Mouse (Mus musculus) intestine, postnatal 0 days (tissue): ENCODE results near the gene Ceacam3. TPM values are rescaled to one million over a fixed set of nuclear protein-coding genes. Genes with fewer than 3 reads are reported as not detected.

Experiments
- ATAC-seq: fragments of 200-750 bp; cut with Nextera tagmentation; 2 replicates; pipeline ENCODE4 v1.8.0; 2017; ENCODE audit warnings: mild to moderate bottlenecking, moderate TSS enrichment, moderate library complexity
- H3K27ac ChIP-seq: fragments of 300-500 bp; sonication (generic); 2 replicates; pipeline ENCODE4 v1.5.1; 2014; ENCODE audit warnings: mild to moderate bottlenecking, low read depth, low read length, moderate library complexity
- H3K27me3 ChIP-seq: fragments of 300-500 bp; sonication (generic); replicated peaks from 2 replicates; pipeline ENCODE4 v1.6.1; 2014; ENCODE audit warnings: low read length, mixed read lengths; ENCODE audit not compliant: control insufficient read depth, insufficient read depth
- H3K36me3 ChIP-seq: fragments of 300-500 bp; sonication (generic); 2 replicates; pipeline ENCODE4 v1.6.1; 2014; ENCODE audit warnings: mild to moderate bottlenecking, moderate library complexity; ENCODE audit not compliant: control insufficient read depth, insufficient read depth
- H3K4me1 ChIP-seq: fragments of 300-500 bp; sonication (generic); replicated peaks from 2 replicates; pipeline ENCODE4 v1.6.1; 2014; ENCODE audit warnings: antibody characterized with exemption, low read length, mixed read lengths; ENCODE audit not compliant: control insufficient read depth, insufficient read depth
- H3K4me2 ChIP-seq: fragments of 300-500 bp; sonication (generic); replicated peaks from 2 replicates; pipeline ENCODE4 v1.6.1; 2014; ENCODE audit warnings: low read depth, mild to moderate bottlenecking, moderate library complexity
- H3K4me3 ChIP-seq: fragments of 300-500 bp; sonication (generic); 2 replicates; pipeline ENCODE4 v1.5.1; 2014; ENCODE audit warnings: low read depth, low read length
- H3K9ac ChIP-seq: fragments of 300-500 bp; sonication (generic); 2 replicates; pipeline ENCODE4 v1.6.1; 2014; ENCODE audit warnings: mild to moderate bottlenecking, low read depth, low read length
- H3K9me3 ChIP-seq: fragments of 300-500 bp; sonication (generic); 2 replicates; pipeline ENCODE4 v1.6.1; 2016; ENCODE audit warnings: mixed run types; ENCODE audit not compliant: control insufficient read depth
- CTCF ChIP-seq: sonication (generic); IDR thresholded peaks from 2 replicates; pipeline ENCODE4 v1.5.1; 2016; ENCODE audit warnings: low read depth, mild to moderate bottlenecking, control low read depth, antibody characterized with exemption, moderate library complexity
- WGBS: fragments of 180-500 bp; shearing (Covaris S2); extraction: QIAGEN DNeasy Blood & Tissue Kit; methylation state at CpG from one replicate; pipeline ENCODE4 v1.1.7; 2014; 5-methylcytosine and 5-hydroxymethylcytosine counted together
- polyA plus RNA-seq: library from polyadenylated mRNA; unstranded; fragments of >200 nt; fragmentation: Nextera tagmentation; extraction: Ambion mirVana; gene quantifications from 2 replicates; pipeline ENCODE4 v1.2.1, GENCODE M21; 2015

Ceacam3 gene
- polyA plus RNA-seq, 1 experiment from 2014 or later: not detected

- H3K4me3 ChIP-seq: no peak overlapping the region
- no peak overlapping the region for H3K27ac ChIP-seq
- WGBS: 84% methylated on average over 4 of the region's 4 CpGs
- no peaks in the 10 kb centered on the region for H3K36me3 ChIP-seq
- no peaks in the 10 kb centered on the region for H3K4me1 ChIP-seq
- no peak overlapping the region for H3K4me2 ChIP-seq
- TF ChIP-seq CTCF: no peak
- no peak for ATAC-seq
- H3K9ac ChIP-seq: no peak overlapping the region
- H3K9me3 ChIP-seq: no peaks in the 10 kb centered on the region
- no peaks in the 10 kb centered on the region for H3K27me3 ChIP-seq
These were observed 21.7 kb downstream of the Ceacam3 start for GRCm38 (mm10) chr7:17171827-17172226.

GRCm38 (mm10) chr7:17203177-17203576 lies 53.1 kb downstream of the Ceacam3 start, which contains the start of gene Psg29:
Gene Psg29, plus strand, starts transcription at chr7:17203477.
- H3K27me3 ChIP-seq: no peaks in the 10 kb centered on the region
- no peaks in the 10 kb centered on the region for H3K4me1 ChIP-seq
- H3K27ac ChIP-seq: no peak within 1 kb of the TSS
- no peak within 1 kb of the TSS for H3K4me3 ChIP-seq
- H3K4me2 ChIP-seq: no peak within 1 kb of the TSS
- no peak for ATAC-seq
- H3K36me3 ChIP-seq: no peaks in the 10 kb centered on the region
- TF ChIP-seq CTCF: no peak
- no peak within 1 kb of the TSS for H3K9ac ChIP-seq
- no peaks in the 10 kb centered on the region for H3K9me3 ChIP-seq

- Histone ChIP-seq H3K36me3 (no peaks in the 10 kb centered on the region), H3K9me3 (no peaks in the 10 kb centered on the region), H3K4me3 (no peak overlapping the region), H3K27me3 (no peaks in the 10 kb centered on the region), H3K4me2 (no peak overlapping the region), H3K9ac (no peak overlapping the region), H3K4me1 (no peaks in the 10 kb centered on the region), H3K27ac (no peak overlapping the region)
- peak; percentile 30; the same call in 1 of the 2 replicates for TF ChIP-seq CTCF
- no peak for ATAC-seq
- 68% methylated on average over 3 of the region's 3 CpGs for WGBS
These were observed 55.6 kb downstream of the Ceacam3 start for GRCm38 (mm10) chr7:17205530-17206184.

Other genes starting within 250 kb of the Ceacam3 start
- gene Ptgir, start 243.8 kb upstream of the Ceacam3 start, polyA plus RNA-seq: 1.7 and 1.8 TPM in 2 replicates
- gene Calm3, start 226.2 kb upstream of the Ceacam3 start, polyA plus RNA-seq: 236 and 241 TPM in 2 replicates
- gene Pnmal2, start 205.6 kb upstream of the Ceacam3 start, polyA plus RNA-seq: 3.3 and 3.6 TPM in 2 replicates
- 2.0 and 2.2 TPM in 2 replicates for gene Pnmal1, start 190.6 kb upstream of the Ceacam3 start, polyA plus RNA-seq
- gene Gm42372, start 167.2 kb upstream of the Ceacam3 start, polyA plus RNA-seq: 0.09 and 0.10 TPM in 2 replicates
- 3.6 and 4.0 TPM in 2 replicates for gene Ccdc8, start 157.6 kb upstream of the Ceacam3 start, polyA plus RNA-seq
- 44.4 and 45.0 TPM in 2 replicates for gene Ppp5c, start 122.4 kb upstream of the Ceacam3 start, polyA plus RNA-seq
- gene Hif3a, start 87.9 kb upstream of the Ceacam3 start, polyA plus RNA-seq: 15.9 and 18.4 TPM in 2 replicates
- 0.33 and 0.46 TPM in 2 replicates for gene Psg16, start 76.2 kb upstream of the Ceacam3 start, polyA plus RNA-seq
- not detected in 2 replicates for gene Psg29, start 53.2 kb downstream of the Ceacam3 start, polyA plus RNA-seq